Mouse (Mus musculus): Measurements from ENCODE around the gene Ntn5. TPM values are rescaled to one million over a fixed set of nuclear protein-coding genes. Genes with fewer than 3 reads are reported as not detected.

The Ntn5 gene
- polyA plus RNA-seq (2014; fragmentation: Illumina TruSeq; extraction: RNeasy Lipid Tissue Mini Kit (QIAGEN cat#74804); ENCODE audit: low read depth, low replicate concordance): not detected

DNA sequence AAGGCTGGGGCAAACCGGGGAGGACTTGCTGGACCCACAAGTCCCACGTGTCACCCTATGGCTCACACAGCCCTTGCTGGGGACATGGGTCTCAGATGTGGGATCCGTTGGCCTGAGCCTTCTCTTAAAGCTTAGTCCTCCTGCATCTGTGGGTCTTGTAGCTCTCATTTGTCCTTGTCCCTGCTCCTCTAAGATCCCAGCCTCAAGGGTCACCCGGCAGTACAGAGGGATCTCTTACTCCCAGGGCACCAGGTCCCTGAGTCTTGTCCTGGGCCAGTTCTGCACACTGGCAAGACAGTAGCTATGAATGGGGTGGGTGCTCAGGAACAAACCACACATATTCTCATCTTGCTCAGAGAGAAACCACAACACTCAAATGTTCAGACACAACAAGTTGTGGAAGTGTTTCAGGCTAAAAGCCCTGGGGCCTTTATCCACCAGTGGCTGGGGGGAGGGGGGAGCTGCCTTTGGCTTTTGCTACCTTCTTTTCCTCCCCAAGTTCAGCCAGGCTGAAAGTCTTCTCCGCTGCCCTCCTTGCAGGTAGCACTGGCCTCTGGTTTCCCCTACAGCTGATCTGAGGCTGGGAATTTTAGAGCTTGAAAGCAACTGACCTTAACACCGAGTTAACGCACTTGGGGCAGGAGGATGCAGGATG, at the start of gene Ntn5:
Ntn5 (plus strand) TSS at position 627 of the 655 bp plus-strand sequence.

DNA sequence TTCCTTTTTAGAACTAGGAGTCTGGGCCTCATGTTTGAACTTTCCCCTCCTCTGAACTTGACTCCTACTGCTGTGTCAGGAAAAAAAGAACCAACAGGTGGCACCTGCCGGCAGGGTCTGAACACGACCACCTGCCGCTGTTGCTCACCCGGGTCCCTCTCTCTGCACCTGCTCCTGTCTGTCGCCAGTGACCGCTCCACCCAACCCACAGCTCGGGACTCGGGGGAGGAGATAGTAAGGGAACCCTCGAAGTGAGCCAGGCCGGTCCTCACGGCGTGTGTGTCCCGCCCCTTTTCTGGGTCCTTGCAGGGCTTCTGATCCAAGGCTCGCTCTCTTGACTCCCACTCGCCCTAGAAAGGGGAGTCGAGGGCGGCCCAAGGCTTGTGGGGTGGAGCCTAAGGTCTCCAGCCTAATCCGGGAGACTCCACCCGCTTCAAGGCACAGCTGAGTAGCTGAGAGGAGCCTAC, 44.2 kb upstream of the Ntn5 start, which contains the start of gene Mamstr:
Mamstr (plus strand) TSS at position 417 of the 467 bp plus-strand sequence.

DNA sequence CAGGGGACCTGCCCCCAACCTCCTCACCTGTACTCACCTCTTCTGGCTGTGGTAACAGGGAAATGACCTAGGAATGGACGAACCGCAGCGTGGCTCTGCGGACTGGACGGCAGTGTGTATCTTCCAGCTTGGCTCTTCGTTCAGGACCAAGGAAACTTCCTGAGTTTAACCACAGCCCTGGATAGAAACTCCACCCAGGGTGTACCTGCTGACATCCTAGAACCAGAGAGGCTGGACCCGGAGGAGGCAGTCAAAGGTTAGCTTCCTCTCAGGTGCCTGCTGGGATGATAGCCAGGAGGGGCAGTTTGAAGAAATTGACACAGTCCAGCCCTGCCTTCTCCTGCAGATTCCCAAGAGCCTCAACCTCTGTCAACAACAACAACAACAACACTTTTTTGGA, 17.7 kb upstream of the Ntn5 start, which contains the start of gene Fut2:
Fut2 (minus strand) TSS at position 234 of the 400 bp plus-strand sequence.

DNA sequence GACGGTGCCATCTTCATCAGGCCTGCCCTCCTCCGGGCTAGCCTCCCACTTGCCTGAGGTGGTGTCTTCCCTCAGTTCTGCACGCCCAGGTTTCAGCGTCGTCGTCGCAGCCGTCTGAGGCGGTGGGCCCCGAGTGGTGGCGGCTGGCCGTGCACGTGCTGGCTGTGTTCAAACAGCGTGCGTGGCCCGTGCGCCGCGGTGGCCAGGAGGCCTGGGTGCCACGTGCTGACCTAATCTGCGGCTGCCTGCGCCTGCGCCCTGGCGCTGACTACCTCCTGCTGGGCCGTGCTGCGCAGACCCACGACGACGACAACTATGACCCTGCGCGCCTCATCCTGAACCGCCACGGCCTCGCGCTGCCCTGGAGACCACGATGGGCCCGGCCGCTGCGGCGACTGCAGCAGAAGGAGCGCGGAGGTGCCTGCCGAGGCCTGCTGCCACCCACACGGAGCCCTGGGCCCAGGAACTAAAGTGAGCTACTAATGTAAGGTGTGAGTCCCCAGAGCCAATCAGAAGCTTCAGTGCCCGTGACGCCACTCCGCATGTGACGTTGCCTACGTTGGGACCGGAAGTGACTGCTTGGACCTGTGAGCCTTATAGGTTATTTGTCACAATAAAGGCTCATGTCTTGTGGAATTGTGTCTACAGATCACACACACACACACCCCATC, 10.2 kb downstream of the Ntn5 start, which contains the start of gene Sec1:
Sec1 (minus strand) TSS at position 482 of the 671 bp plus-strand sequence.

DNA sequence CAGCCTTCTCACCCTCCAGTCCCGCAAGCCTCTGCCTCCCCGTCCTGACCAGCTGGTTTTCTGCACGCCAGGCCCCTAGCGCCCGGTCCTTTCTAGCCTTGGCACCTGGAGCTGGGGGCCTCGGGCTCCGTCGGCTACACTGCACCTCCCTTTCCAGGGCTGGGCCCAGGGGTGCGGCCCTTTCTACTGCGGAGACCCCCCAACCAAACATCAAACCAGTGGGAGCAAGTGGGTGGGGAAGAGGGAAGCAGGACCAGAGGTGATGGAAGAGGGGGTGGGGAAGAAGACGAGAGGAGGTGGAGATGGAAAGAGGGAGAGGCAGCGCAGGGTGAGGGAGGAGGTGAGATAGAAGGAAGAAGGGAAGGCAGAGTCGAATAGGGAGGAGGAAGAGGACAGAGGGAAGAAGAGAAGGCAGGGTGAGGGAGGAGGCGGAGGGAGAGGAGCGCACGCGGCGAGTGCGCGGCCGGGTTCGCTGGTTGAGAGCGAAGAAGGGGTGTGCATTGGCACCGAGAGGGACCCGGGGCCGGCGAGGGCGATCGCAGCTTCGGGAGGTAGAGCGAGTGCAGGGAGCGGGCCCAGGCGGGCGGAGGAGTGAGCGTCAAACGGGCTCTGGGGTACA, 15.8 kb downstream of the Ntn5 start, which contains the start of gene Car11:
Car11 (plus strand) TSS at position 321 of the 619 bp plus-strand sequence.

DNA sequence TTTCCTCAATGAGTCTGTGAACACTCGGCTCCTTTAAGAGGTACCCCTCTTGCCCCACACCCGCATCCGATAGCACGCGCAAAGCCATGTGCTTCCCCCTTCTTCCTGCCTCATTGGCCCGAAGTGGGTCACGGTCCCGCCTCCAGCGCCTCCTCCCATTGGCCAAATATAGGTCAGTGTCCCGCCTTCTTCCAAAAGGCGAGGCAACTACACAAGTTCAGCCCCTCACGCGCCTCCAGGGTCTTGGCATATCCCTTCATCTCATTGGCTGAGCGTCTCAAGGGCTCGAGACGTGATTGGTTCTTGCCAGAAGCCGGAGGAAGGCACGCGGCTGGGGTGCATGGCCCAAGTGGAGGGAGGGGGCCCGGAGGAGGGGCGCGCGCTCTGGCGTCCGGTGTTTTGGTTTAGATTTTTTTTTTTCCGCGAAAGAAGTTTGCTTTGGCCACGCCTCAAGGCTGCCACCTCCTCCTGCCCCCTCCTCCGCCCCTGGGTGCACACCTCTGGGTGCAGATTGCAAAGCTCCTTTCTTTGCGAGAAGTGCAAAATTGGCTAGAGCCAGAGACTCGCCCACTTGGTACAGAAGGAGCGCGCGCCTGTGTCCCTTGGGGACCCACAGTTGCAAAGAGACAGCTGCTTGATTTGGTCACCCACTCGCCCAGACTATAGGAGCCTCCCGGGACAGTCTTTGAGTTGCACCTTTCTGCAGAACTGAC, 21.1 kb downstream of the Ntn5 start, which contains the start of gene Dbp:
Dbp (plus strand) TSS at position 359 of the 713 bp plus-strand sequence.

DNA sequence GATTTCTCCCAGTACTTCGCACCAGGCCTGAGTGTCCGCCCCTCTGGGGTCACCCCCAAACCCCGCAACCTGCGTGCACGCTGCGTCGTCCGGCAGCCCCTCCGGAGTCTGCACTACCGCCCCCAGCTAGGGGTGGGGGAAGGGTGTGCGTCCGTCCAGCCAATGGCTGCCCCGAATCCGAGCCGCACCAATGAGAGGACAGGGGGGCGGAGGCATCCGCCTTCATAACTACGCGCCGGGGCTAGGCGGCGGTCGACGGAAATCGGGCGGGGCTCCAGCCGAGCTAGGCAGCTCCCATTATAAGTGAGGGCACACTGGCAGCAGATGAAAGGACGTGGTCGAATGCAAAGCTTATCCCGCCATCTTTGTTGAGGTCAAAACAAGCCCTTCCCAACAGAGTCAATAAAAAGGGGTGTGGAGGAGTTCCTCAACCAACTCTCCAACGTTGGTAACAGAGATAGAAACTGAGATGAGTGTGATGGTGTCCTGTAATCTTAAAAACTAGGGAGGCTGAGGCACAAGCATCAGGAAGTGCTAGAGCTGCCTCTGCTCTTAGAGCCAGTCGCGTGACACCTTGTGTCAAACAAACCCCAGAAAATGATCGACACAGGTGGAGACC, 31.4 kb downstream of the Ntn5 start, which contains the start of gene Rpl18:
Rpl18 (plus strand) TSS at position 368 of the 619 bp plus-strand sequence.

DNA sequence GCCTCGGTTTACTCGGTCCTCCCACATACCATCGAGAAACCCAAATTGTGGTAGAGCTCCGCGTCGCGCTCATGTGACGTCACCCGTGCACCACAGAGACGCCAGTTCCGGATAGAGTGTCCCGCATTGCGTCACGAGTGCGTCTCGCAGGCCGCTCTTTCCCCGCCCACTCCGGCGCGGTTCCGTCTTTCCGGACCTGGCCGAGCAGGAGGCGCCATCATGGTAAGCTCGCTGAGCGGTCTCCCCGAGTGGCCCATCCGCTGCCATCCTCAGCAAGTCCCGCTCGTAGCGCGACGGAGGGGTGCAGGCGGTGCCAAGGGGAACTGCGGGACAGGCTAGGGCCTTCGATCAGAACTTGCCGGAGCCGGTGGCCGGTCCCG, 34.1 kb downstream of the Ntn5 start, which contains the start of gene Sphk2:
Sphk2 (minus strand) TSS at position 85 of the 380 bp plus-strand sequence.

DNA sequence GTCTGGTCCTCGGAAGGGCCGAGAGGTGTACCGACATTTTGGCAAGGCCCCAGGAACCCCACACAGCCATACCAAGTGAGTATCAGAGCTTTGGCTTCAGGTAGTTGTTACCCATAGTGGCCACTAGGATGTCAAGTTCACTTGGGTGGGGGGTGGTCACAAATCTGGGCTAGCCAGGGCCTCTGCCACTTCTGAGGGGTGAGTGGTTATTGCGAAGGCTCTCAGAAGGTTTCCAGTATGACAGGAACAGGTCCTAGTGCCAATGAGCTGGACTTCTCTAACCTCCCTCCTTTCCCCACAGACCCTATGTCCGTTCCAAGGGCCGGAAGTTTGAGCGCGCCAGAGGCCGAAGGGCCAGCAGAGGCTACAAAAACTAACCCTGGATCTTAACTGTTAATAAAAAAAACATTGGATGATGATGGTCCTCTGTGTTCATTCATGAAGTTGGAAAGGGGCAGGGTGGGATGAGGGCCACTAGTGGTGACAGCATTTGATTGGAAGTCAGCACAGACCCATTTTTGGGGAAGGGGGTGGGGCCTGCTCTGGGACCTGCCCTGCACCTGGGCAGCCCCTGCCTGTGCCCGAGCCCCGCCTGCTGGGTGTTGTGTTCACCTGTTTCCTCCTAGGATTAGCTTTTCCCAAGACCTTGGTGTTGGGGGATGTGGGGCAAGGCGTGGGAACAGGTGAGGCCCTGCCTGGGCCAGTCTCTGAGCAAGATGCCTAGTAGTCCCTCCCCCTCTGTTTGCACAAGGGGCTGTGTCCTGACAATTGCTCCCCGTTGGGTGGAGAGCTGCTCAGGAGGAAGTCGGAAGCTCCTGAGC, 36.8 kb downstream of the Ntn5 start, which contains the start of gene Fam83e:
Fam83e (plus strand) TSS at position 800 of the 821 bp plus-strand sequence.

DNA sequence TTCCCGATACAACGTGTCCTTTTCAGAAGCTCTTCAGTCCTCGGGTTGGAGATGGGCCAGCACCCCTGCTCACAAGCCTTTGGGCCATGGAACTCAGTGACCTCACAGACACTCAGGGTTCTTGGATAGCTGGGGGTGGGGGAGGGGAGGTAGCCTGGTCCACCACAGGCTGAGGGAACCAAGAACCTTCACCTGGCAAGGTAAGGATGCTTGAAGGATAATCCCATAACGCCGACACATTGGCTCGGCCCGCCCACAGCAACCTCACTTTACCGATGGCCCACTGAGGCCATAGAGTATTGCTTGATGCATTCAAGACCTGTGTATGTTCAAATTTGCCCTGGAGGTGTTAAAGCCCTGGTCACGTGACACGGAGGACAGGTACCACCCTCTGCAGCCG, 41.9 kb downstream of the Ntn5 start, which contains the start of gene Spaca4:
Spaca4 (minus strand) TSS at position 101 of the 400 bp plus-strand sequence.

Other genes starting within 250 kb of the Ntn5 start
- gene Gys1, start 249.2 kb upstream of the Ntn5 start, polyA plus RNA-seq (2014; fragmentation: Illumina TruSeq; extraction: RNeasy Lipid Tissue Mini Kit (QIAGEN cat#74804); ENCODE audit: low read depth, low replicate concordance): 0.24 TPM
- 7.8 TPM for gene Ruvbl2, start 245.9 kb upstream of the Ntn5 start, polyA plus RNA-seq (2014; fragmentation: Illumina TruSeq; extraction: RNeasy Lipid Tissue Mini Kit (QIAGEN cat#74804); ENCODE audit: low read depth, low replicate concordance)
- 0.38 TPM for gene Ftl1, start 224.1 kb upstream of the Ntn5 start, polyA plus RNA-seq (2014; fragmentation: Illumina TruSeq; extraction: RNeasy Lipid Tissue Mini Kit (QIAGEN cat#74804); ENCODE audit: low read depth, low replicate concordance)
- 0.29 TPM for gene Bax, start 217.1 kb upstream of the Ntn5 start, polyA plus RNA-seq (2014; fragmentation: Illumina TruSeq; extraction: RNeasy Lipid Tissue Mini Kit (QIAGEN cat#74804); ENCODE audit: low read depth, low replicate concordance)
- 121 TPM for gene Tulp2, start 202.1 kb upstream of the Ntn5 start, polyA plus RNA-seq (2014; fragmentation: Illumina TruSeq; extraction: RNeasy Lipid Tissue Mini Kit (QIAGEN cat#74804); ENCODE audit: low read depth, low replicate concordance)
- gene Gm45808, start 197.2 kb upstream of the Ntn5 start, polyA plus RNA-seq (2014; fragmentation: Illumina TruSeq; extraction: RNeasy Lipid Tissue Mini Kit (QIAGEN cat#74804); ENCODE audit: low read depth, low replicate concordance): not detected
- gene Dhdh, start 195.2 kb upstream of the Ntn5 start, polyA plus RNA-seq (2014; fragmentation: Illumina TruSeq; extraction: RNeasy Lipid Tissue Mini Kit (QIAGEN cat#74804); ENCODE audit: low read depth, low replicate concordance): 6.7 TPM
- 18.8 TPM for gene Nucb1, start 173.6 kb upstream of the Ntn5 start, polyA plus RNA-seq (2014; fragmentation: Illumina TruSeq; extraction: RNeasy Lipid Tissue Mini Kit (QIAGEN cat#74804); ENCODE audit: low read depth, low replicate concordance)
- gene Ppp1r15a, start 157.8 kb upstream of the Ntn5 start, polyA plus RNA-seq (2014; fragmentation: Illumina TruSeq; extraction: RNeasy Lipid Tissue Mini Kit (QIAGEN cat#74804); ENCODE audit: low read depth, low replicate concordance): 0.73 TPM
- 2.1 TPM for gene Plekha4, start 157.7 kb upstream of the Ntn5 start, polyA plus RNA-seq (2014; fragmentation: Illumina TruSeq; extraction: RNeasy Lipid Tissue Mini Kit (QIAGEN cat#74804); ENCODE audit: low read depth, low replicate concordance)
- not detected for gene Hsd17b14, start 129.1 kb upstream of the Ntn5 start, polyA plus RNA-seq (2014; fragmentation: Illumina TruSeq; extraction: RNeasy Lipid Tissue Mini Kit (QIAGEN cat#74804); ENCODE audit: low read depth, low replicate concordance)
- 4.4 TPM for gene Bcat2, start 113.9 kb upstream of the Ntn5 start, polyA plus RNA-seq (2014; fragmentation: Illumina TruSeq; extraction: RNeasy Lipid Tissue Mini Kit (QIAGEN cat#74804); ENCODE audit: low read depth, low replicate concordance)
- not detected for gene Fgf21, start 68.5 kb upstream of the Ntn5 start, polyA plus RNA-seq (2014; fragmentation: Illumina TruSeq; extraction: RNeasy Lipid Tissue Mini Kit (QIAGEN cat#74804); ENCODE audit: low read depth, low replicate concordance)
- gene Fut1, start 66.7 kb upstream of the Ntn5 start, polyA plus RNA-seq (2014; fragmentation: Illumina TruSeq; extraction: RNeasy Lipid Tissue Mini Kit (QIAGEN cat#74804); ENCODE audit: low read depth, low replicate concordance): not detected
- 55.9 TPM for gene Izumo1, start 62.2 kb upstream of the Ntn5 start, polyA plus RNA-seq (2014; fragmentation: Illumina TruSeq; extraction: RNeasy Lipid Tissue Mini Kit (QIAGEN cat#74804); ENCODE audit: low read depth, low replicate concordance)
- gene Rasip1, start 56.5 kb upstream of the Ntn5 start, polyA plus RNA-seq (2014; fragmentation: Illumina TruSeq; extraction: RNeasy Lipid Tissue Mini Kit (QIAGEN cat#74804); ENCODE audit: low read depth, low replicate concordance): not detected
- 0.11 TPM for gene Mamstr, start 44.0 kb upstream of the Ntn5 start, polyA plus RNA-seq (2014; fragmentation: Illumina TruSeq; extraction: RNeasy Lipid Tissue Mini Kit (QIAGEN cat#74804); ENCODE audit: low read depth, low replicate concordance)
- 0.17 TPM for gene Fut2, start 17.6 kb upstream of the Ntn5 start, polyA plus RNA-seq (2014; fragmentation: Illumina TruSeq; extraction: RNeasy Lipid Tissue Mini Kit (QIAGEN cat#74804); ENCODE audit: low read depth, low replicate concordance)
- 1.2 TPM for gene Sec1, start 10.4 kb downstream of the Ntn5 start, polyA plus RNA-seq (2014; fragmentation: Illumina TruSeq; extraction: RNeasy Lipid Tissue Mini Kit (QIAGEN cat#74804); ENCODE audit: low read depth, low replicate concordance)
- not detected for gene Car11, start 15.8 kb downstream of the Ntn5 start, polyA plus RNA-seq (2014; fragmentation: Illumina TruSeq; extraction: RNeasy Lipid Tissue Mini Kit (QIAGEN cat#74804); ENCODE audit: low read depth, low replicate concordance)
- gene Dbp, start 21.1 kb downstream of the Ntn5 start, polyA plus RNA-seq (2014; fragmentation: Illumina TruSeq; extraction: RNeasy Lipid Tissue Mini Kit (QIAGEN cat#74804); ENCODE audit: low read depth, low replicate concordance): 2.3 TPM
- 0.69 TPM for gene Rpl18, start 31.4 kb downstream of the Ntn5 start, polyA plus RNA-seq (2014; fragmentation: Illumina TruSeq; extraction: RNeasy Lipid Tissue Mini Kit (QIAGEN cat#74804); ENCODE audit: low read depth, low replicate concordance)
- gene Sphk2, start 34.0 kb downstream of the Ntn5 start, polyA plus RNA-seq (2014; fragmentation: Illumina TruSeq; extraction: RNeasy Lipid Tissue Mini Kit (QIAGEN cat#74804); ENCODE audit: low read depth, low replicate concordance): 0.57 TPM
- gene Fam83e, start 37.2 kb downstream of the Ntn5 start, polyA plus RNA-seq (2014; fragmentation: Illumina TruSeq; extraction: RNeasy Lipid Tissue Mini Kit (QIAGEN cat#74804); ENCODE audit: low read depth, low replicate concordance): 23.8 TPM
- gene Spaca4, start 41.8 kb downstream of the Ntn5 start, polyA plus RNA-seq (2014; fragmentation: Illumina TruSeq; extraction: RNeasy Lipid Tissue Mini Kit (QIAGEN cat#74804); ENCODE audit: low read depth, low replicate concordance): 0.35 TPM
- not detected for gene Lmtk3, start 99.7 kb downstream of the Ntn5 start, polyA plus RNA-seq (2014; fragmentation: Illumina TruSeq; extraction: RNeasy Lipid Tissue Mini Kit (QIAGEN cat#74804); ENCODE audit: low read depth, low replicate concordance)
- gene Sult2b1, start 100.6 kb downstream of the Ntn5 start, polyA plus RNA-seq (2014; fragmentation: Illumina TruSeq; extraction: RNeasy Lipid Tissue Mini Kit (QIAGEN cat#74804); ENCODE audit: low read depth, low replicate concordance): 2.8 TPM
- 69.6 TPM for gene Cyth2, start 130.6 kb downstream of the Ntn5 start, polyA plus RNA-seq (2014; fragmentation: Illumina TruSeq; extraction: RNeasy Lipid Tissue Mini Kit (QIAGEN cat#74804); ENCODE audit: low read depth, low replicate concordance)
- gene Kcnj14, start 140.8 kb downstream of the Ntn5 start, polyA plus RNA-seq (2014; fragmentation: Illumina TruSeq; extraction: RNeasy Lipid Tissue Mini Kit (QIAGEN cat#74804); ENCODE audit: low read depth, low replicate concordance): not detected
- 1.2 TPM for gene Grwd1, start 146.9 kb downstream of the Ntn5 start, polyA plus RNA-seq (2014; fragmentation: Illumina TruSeq; extraction: RNeasy Lipid Tissue Mini Kit (QIAGEN cat#74804); ENCODE audit: low read depth, low replicate concordance)
- 20.4 TPM for gene Kdelr1, start 188.8 kb downstream of the Ntn5 start, polyA plus RNA-seq (2014; fragmentation: Illumina TruSeq; extraction: RNeasy Lipid Tissue Mini Kit (QIAGEN cat#74804); ENCODE audit: low read depth, low replicate concordance)
- 0.99 TPM for gene Grin2d, start 194.4 kb downstream of the Ntn5 start, polyA plus RNA-seq (2014; fragmentation: Illumina TruSeq; extraction: RNeasy Lipid Tissue Mini Kit (QIAGEN cat#74804); ENCODE audit: low read depth, low replicate concordance)
- 46.7 TPM for gene Syngr4, start 212.7 kb downstream of the Ntn5 start, polyA plus RNA-seq (2014; fragmentation: Illumina TruSeq; extraction: RNeasy Lipid Tissue Mini Kit (QIAGEN cat#74804); ENCODE audit: low read depth, low replicate concordance)
- gene Tmem143, start 212.9 kb downstream of the Ntn5 start, polyA plus RNA-seq (2014; fragmentation: Illumina TruSeq; extraction: RNeasy Lipid Tissue Mini Kit (QIAGEN cat#74804); ENCODE audit: low read depth, low replicate concordance): 0.35 TPM
- gene Emp3, start 237.4 kb downstream of the Ntn5 start, polyA plus RNA-seq (2014; fragmentation: Illumina TruSeq; extraction: RNeasy Lipid Tissue Mini Kit (QIAGEN cat#74804); ENCODE audit: low read depth, low replicate concordance): 1.3 TPM
- 2.9 TPM for gene Ccdc114, start 240.1 kb downstream of the Ntn5 start, polyA plus RNA-seq (2014; fragmentation: Illumina TruSeq; extraction: RNeasy Lipid Tissue Mini Kit (QIAGEN cat#74804); ENCODE audit: low read depth, low replicate concordance)